Mouse (Mus musculus) olfactory bulb, adult 2 months (tissue): ENCODE results near the gene Eomes. TPM values are rescaled to one million over a fixed set of nuclear protein-coding genes. Genes with fewer than 3 reads are reported as not detected.

Source experiments
- H3K27ac ChIP-seq: fragments of 200-500 bp; 2 replicates; pipeline ENCODE4 v1.5.1; 2012; ENCODE audit warnings: low read depth, low read length; ENCODE audit not compliant: insufficient read depth
- H3K4me1 ChIP-seq: fragments of 200-500 bp; 2 replicates; pipeline ENCODE4 v1.6.1; 2012; ENCODE audit warnings: low read length; ENCODE audit not compliant: control insufficient read depth, insufficient read depth
- H3K4me3 ChIP-seq: fragments of 200-500 bp; 2 replicates; pipeline ENCODE4 v1.5.1; 2012; ENCODE audit warnings: mild to moderate bottlenecking, low read depth, low read length, moderate library complexity; ENCODE audit not compliant: insufficient read depth
- CTCF ChIP-seq: fragments of 200-500 bp; IDR thresholded peaks from 2 replicates; pipeline ENCODE4 v1.5.1; 2012; ENCODE audit warnings: low read depth, mild to moderate bottlenecking, low read length, moderate library complexity; ENCODE audit not compliant: insufficient read depth
- POLR2A ChIP-seq: fragments of 200-500 bp; IDR thresholded peaks from 2 replicates; pipeline ENCODE4 v1.6.1; 2012; ENCODE audit warnings: mild to moderate bottlenecking, low read depth, low read length, moderate library complexity; ENCODE audit not compliant: insufficient read depth
- WGBS: fragments of 180-500 bp; shearing (Covaris S2); methylation state at CpG from one replicate; pipeline ENCODE4 v1.1.7; 2018; 5-methylcytosine and 5-hydroxymethylcytosine counted together
- polyA plus RNA-seq: library from polyadenylated mRNA; stranded (reverse); fragments of >200 nt; gene quantifications from 2 replicates; pipeline ENCODE4 v1.2.4, GENCODE M21; 2012; ENCODE audit warnings: low replicate concordance; ENCODE audit not compliant: missing spikeins, insufficient read depth, insufficient read length

Gene Eomes
- polyA plus RNA-seq, 1 experiment, result not detected

- Histone ChIP-seq H3K27ac (no peak overlapping the region), H3K4me1 (peaks cover 12% of the 10 kb centered on the region), H3K4me3 (no peak overlapping the region)
- 90% methylated on average over 8 of the region's 8 CpGs for WGBS
- TF ChIP-seq CTCF (no peak), POLR2A (no peak)
Measured at GRCm38 (mm10) chr9:118492932-118493698, 15.1 kb downstream of the Eomes start.

GRCm38 (mm10) chr9:118494106-118494505 is 16.1 kb downstream of the Eomes start:
- 89% methylated on average over 5 of the region's 5 CpGs for WGBS
- no peak for TF ChIP-seq POLR2A
- TF ChIP-seq CTCF, result no peak
- H3K27ac ChIP-seq, result no peak overlapping the region
- H3K4me3 ChIP-seq, result no peak overlapping the region
- H3K4me1 ChIP-seq, result peaks cover 3% of the 10 kb centered on the region; the same call in 1 of the 2 replicates

GRCm38 (mm10) chr9:118495933-118496332 is 17.9 kb downstream of the Eomes start:
- no peak for TF ChIP-seq POLR2A
- TF ChIP-seq CTCF, result no peak
- H3K27ac ChIP-seq, result no peak overlapping the region
- 96% methylated on average over 3 of the region's 3 CpGs for WGBS
- H3K4me1 ChIP-seq, result no peaks in the 10 kb centered on the region
- no peak overlapping the region for H3K4me3 ChIP-seq

GRCm38 (mm10) chr9:118496952-118497351 is 18.9 kb downstream of the Eomes start:
- no peaks in the 10 kb centered on the region for H3K4me1 ChIP-seq
- TF ChIP-seq POLR2A, result no peak
- 88% methylated on average over 3 of the region's 3 CpGs for WGBS
- H3K4me3 ChIP-seq, result no peak overlapping the region
- no peak overlapping the region for H3K27ac ChIP-seq

GRCm38 (mm10) chr9:118498061-118498460 is 20.0 kb downstream of the Eomes start:
- no peak overlapping the region for H3K4me3 ChIP-seq
- H3K4me1 ChIP-seq, result no peaks in the 10 kb centered on the region
- TF ChIP-seq CTCF, result no peak
- 73% methylated on average over 7 of the region's 7 CpGs for WGBS
- H3K27ac ChIP-seq, result no peak overlapping the region

- H3K4me3 ChIP-seq, result no peak overlapping the region
- no peaks in the 10 kb centered on the region for H3K4me1 ChIP-seq
- TF ChIP-seq POLR2A (no peak), CTCF (no peak)
- H3K27ac ChIP-seq, result no peak overlapping the region
- 71% methylated on average over 6 of the region's 6 CpGs for WGBS
Measured at GRCm38 (mm10) chr9:118500963-118501362, 23.0 kb downstream of the Eomes start.

GRCm38 (mm10) chr9:118504656-118505055 is 26.6 kb downstream of the Eomes start:
- WGBS, result 91% methylated on average over 3 of the region's 3 CpGs
- TF ChIP-seq POLR2A (no peak), CTCF (no peak)
- Histone ChIP-seq H3K4me3 (no peak overlapping the region), H3K4me1 (peaks cover 9% of the 10 kb centered on the region), H3K27ac (no peak overlapping the region)

GRCm38 (mm10) chr9:118506020-118506403 is 28.0 kb downstream of the Eomes start, which contains the start of gene Golga4:
TSS of gene Golga4 (plus strand) at chr9:118506267.
- H3K4me1 ChIP-seq, result peaks cover 14% of the 10 kb centered on the region
- TF ChIP-seq CTCF, result no peak
- TF ChIP-seq POLR2A, result peak; percentile 62; the same call in 1 of the 2 replicates
- H3K4me3 ChIP-seq, result peak within 1 kb of the TSS; percentile 75
- under 1% methylated on average over 43 of the region's 43 CpGs for WGBS
- H3K27ac ChIP-seq, result no peak within 1 kb of the TSS

GRCm38 (mm10) chr9:118506404-118507231 is 28.6 kb downstream of the Eomes start:
- peaks cover 18% of the 10 kb centered on the region for H3K4me1 ChIP-seq
- under 1% methylated on average over 57 of the region's 57 CpGs for WGBS
- H3K27ac ChIP-seq, result no peak overlapping the region
- peak overlapping the region; percentile 75 for H3K4me3 ChIP-seq
- TF ChIP-seq POLR2A, result no peak
- TF ChIP-seq CTCF, result no peak
